Mouse (Mus musculus) adrenal gland, adult (tissue): ENCODE data around the gene 1700016K19Rik.
"Not testable (repeated sequence)": the region's sequence is repeated elsewhere in the genome, so short reads cannot be mapped to it uniquely, and the experiment has no call there.

Experiments used
- DNase-seq, 2 experiments: peaks; one replicate each; pipeline ENCODE4 v3.0.0; 2022 to 2023; ENCODE audit warnings: low spot score in 1 of 2; ENCODE audit not compliant: inconsistent age in 2 of 2

The 1700016K19Rik gene

GRCm38 (mm10) chr11:75984581-75984980 lies 15.1 kb upstream of the 1700016K19Rik start:
- no peak for DNase-seq

GRCm38 (mm10) chr11:75985948-75986347 lies 13.8 kb upstream of the 1700016K19Rik start:
- DNase-seq, result no peak

- DNase-seq, result no peak
Measured at GRCm38 (mm10) chr11:75990965-75991835, 8.5 kb upstream of the 1700016K19Rik start.

- no peak for DNase-seq
Measured at GRCm38 (mm10) chr11:75991911-75992310, 7.8 kb upstream of the 1700016K19Rik start.

GRCm38 (mm10) chr11:75992481-75992880 lies 7.2 kb upstream of the 1700016K19Rik start:
- DNase-seq, result no peak

- DNase-seq, result peak in 1 of 2 experiments; percentile 34
Measured at GRCm38 (mm10) chr11:75994357-75994756, 5.4 kb upstream of the 1700016K19Rik start.

GRCm38 (mm10) chr11:76000701-76001100 lies 989 bp downstream of the 1700016K19Rik start:
- DNase-seq, result no peak

GRCm38 (mm10) chr11:76001237-76001878 lies 1.6 kb downstream of the 1700016K19Rik start:
- peak in 1 of 2 experiments; percentile 41 for DNase-seq

- not testable (repeated sequence) for DNase-seq
Measured at GRCm38 (mm10) chr11:76004276-76004675, 4.6 kb downstream of the 1700016K19Rik start.

- DNase-seq, result no peak
Measured at GRCm38 (mm10) chr11:76008162-76008561, 8.4 kb downstream of the 1700016K19Rik start.

GRCm38 (mm10) chr11:76009101-76009500 lies 9.4 kb downstream of the 1700016K19Rik start:
- DNase-seq, result no peak

GRCm38 (mm10) chr11:76010838-76011624 lies 11.3 kb downstream of the 1700016K19Rik start:
- DNase-seq, result no peak

GRCm38 (mm10) chr11:76015251-76015650 lies 15.5 kb downstream of the 1700016K19Rik start:
- no peak for DNase-seq

GRCm38 (mm10) chr11:76015814-76016213 lies 16.1 kb downstream of the 1700016K19Rik start:
- DNase-seq, result no peak

- DNase-seq, result no peak
Measured at GRCm38 (mm10) chr11:76019879-76020278, 20.2 kb downstream of the 1700016K19Rik start.

- DNase-seq, result no peak
Measured at GRCm38 (mm10) chr11:76020916-76021315, 21.2 kb downstream of the 1700016K19Rik start.

GRCm38 (mm10) chr11:76025080-76025583 lies 25.4 kb downstream of the 1700016K19Rik start:
- no peak for DNase-seq

GRCm38 (mm10) chr11:76026527-76027138 lies 26.9 kb downstream of the 1700016K19Rik start:
- DNase-seq, result peak in 1 of 2 experiments; percentile 30

GRCm38 (mm10) chr11:76027139-76028071 lies 27.7 kb downstream of the 1700016K19Rik start, which contains the start of gene Rflnb:
Gene Rflnb, minus strand, starts transcription at chr11:76027782.
- peak; percentile 94 to 96 for DNase-seq
